ENCODE assay signal across 11 mouse cellular contexts in the genomic region with DNA sequence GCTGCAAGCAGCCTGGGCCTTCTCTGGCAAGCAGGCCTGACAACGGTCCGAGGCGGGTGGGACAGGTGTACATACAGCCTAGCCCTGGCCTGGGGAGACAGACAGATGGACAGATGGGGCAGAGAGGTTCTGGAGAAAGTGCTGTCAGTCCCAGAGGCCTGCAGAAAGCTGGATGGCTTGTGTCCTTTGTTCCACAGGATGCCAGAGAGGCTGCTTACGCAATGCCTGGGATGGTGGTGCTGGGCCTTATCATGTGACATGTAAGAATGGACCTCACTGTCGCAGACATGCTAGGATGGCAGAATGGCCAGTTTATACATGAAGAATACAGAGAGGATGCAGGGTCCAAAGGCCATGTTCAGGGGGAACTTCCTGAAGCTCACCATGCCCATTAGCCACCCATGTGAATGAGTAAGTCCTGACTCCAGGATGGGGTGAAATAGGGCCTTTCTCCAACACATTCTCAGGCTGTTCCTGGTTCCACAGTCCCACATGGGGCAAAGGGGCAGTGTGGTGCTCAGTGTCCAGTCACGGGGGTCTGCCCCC. TPM values are rescaled to one million over a fixed set of nuclear protein-coding genes. Genes with fewer than 3 reads are reported as not detected.
DNase-seq lines count a peak whose midpoint lies in the region; ATAC-seq lines count a peak whose summit lies in the region.
"Had no signal": no experiment of that assay in that cellular context is flagged by ENCODE, and none has a peak within 500 bp of the region (broad histone marks: within the 10 kb centered on the region; RNA-seq: fewer than 3 reads in every experiment).

No protein-coding gene starts in this region.

- no peak overlapping the region for H3K27ac ChIP-seq in heart, embryonic 12.5 days (ENCODE audit: poor library complexity, severe bottlenecking)
- H3K27ac ChIP-seq in neural tube, embryonic 12.5 days = no peak overlapping the region
- H3K27ac ChIP-seq in limb, embryonic 10.5 days = 0 out of 2 replicates have a peak overlapping the region, but pooled peaks have one; percentile 20

- peaks cover 21% of the 10 kb centered on the region for H3K4me1 ChIP-seq in heart, embryonic 12.5 days (replicated peaks)
- H3K4me1 ChIP-seq in neural tube, embryonic 12.5 days = peaks cover 38% of the 10 kb centered on the region
- peaks cover 27% of the 10 kb centered on the region for H3K4me1 ChIP-seq in limb, embryonic 10.5 days

- no peak overlapping the region for H3K4me2 ChIP-seq in heart, embryonic 12.5 days
- 0 out of 2 replicates have a peak overlapping the region, but pooled peaks have one; percentile 5 for H3K4me2 ChIP-seq in neural tube, embryonic 12.5 days (replicated peaks)
- H3K4me2 ChIP-seq: liver, embryonic 11.5 days had no signal

- peak; percentile 42 to 55 for DNase-seq in heart, adult 18-20 months
- DNase-seq in neural tube, embryonic 10.5 days (ENCODE audit: extremely low spot score, low spot score) = no peak
- DNase-seq in limb, embryonic 10.5 days (ENCODE audit: low spot score) = no peak
- DNase-seq in thymus, adult 18-20 months = no peak
- no peak for DNase-seq in retina, embryonic 14.5 days (ENCODE audit: low spot score)
- DNase-seq in left cerebral cortex, postnatal 4 days = no peak
- DNase-seq: embryo, embryonic 11 days; gastrocnemius, postnatal 14 days had no signal

- 78% methylated on average over 6 of the region's 6 CpGs for WGBS in heart, embryonic 12.5 days
- 80% methylated on average over 6 of the region's 6 CpGs for WGBS in neural tube, embryonic 12.5 days
- 81% methylated on average over 6 of the region's 6 CpGs for WGBS in limb, embryonic 10.5 days

- intact Hi-C loops in left cerebral cortex, postnatal 4 days (cut with DNase I) = no loop called here

- H3K9ac ChIP-seq in heart, embryonic 12.5 days = no peak overlapping the region; the same call in 1 of the 2 replicates
- peak overlapping the region; percentile 33; the same call in 1 of the 2 replicates for H3K9ac ChIP-seq in neural tube, embryonic 12.5 days

- ATAC-seq in heart, embryonic 12.5 days (ENCODE audit: insufficient number of reproducible peaks, low FRiP score) = no peak
- no peak for ATAC-seq in neural tube, embryonic 12.5 days (ENCODE audit: low FRiP score, low read depth)

- no peaks in the 10 kb centered on the region for H3K27me3 ChIP-seq in heart, embryonic 12.5 days (replicated peaks)
- no peaks in the 10 kb centered on the region for H3K27me3 ChIP-seq in neural tube, embryonic 12.5 days (replicated peaks)
- H3K27me3 ChIP-seq in limb, embryonic 10.5 days (ENCODE audit: low read depth, poor library complexity, severe bottlenecking) = 0 out of 2 replicates have a peak, but pooled peaks cover 6% of the 10 kb centered on the region

- no peak overlapping the region for H3K4me3 ChIP-seq in heart, embryonic 12.5 days
- H3K4me3 ChIP-seq in neural tube, embryonic 12.5 days = no peak overlapping the region
- no peak overlapping the region for H3K4me3 ChIP-seq in limb, embryonic 10.5 days

- peaks cover 11% of the 10 kb centered on the region for H3K36me3 ChIP-seq in heart, embryonic 12.5 days
- H3K36me3 ChIP-seq in neural tube, embryonic 12.5 days = no peaks in the 10 kb centered on the region; the same call in 1 of the 2 replicates
- H3K36me3 ChIP-seq in limb, embryonic 10.5 days = no peaks in the 10 kb centered on the region

- H3K9me3 ChIP-seq in heart, embryonic 12.5 days (replicated peaks) = no peaks in the 10 kb centered on the region
- H3K9me3 ChIP-seq in neural tube, embryonic 12.5 days = no peaks in the 10 kb centered on the region
- no peaks in the 10 kb centered on the region for H3K9me3 ChIP-seq in limb, embryonic 10.5 days (replicated peaks)

RNA-seq across cellular contexts. Expression of a gene that starts 4.9 kb away (rescaled TPM):
- 1 to 10 TPM; 3.1 to 5.5 TPM for total RNA-seq in heart, adult 18-20 months (2021)
- 5.6 and 6.8 TPM in 2 replicates for polyA plus RNA-seq in heart, embryonic 12.5 days (2016; fragmentation: Nextera tagmentation; extraction: Ambion mirVana)
- polyA plus RNA-seq in neural tube, embryonic 12.5 days (2016; fragmentation: Nextera tagmentation; extraction: Ambion mirVana) = 12.9 and 13.6 TPM in 2 replicates
- 7.0 and 8.0 TPM in 2 replicates for polyA plus RNA-seq in limb, embryonic 10.5 days (2016; fragmentation: Nextera tagmentation; extraction: Ambion mirVana)
- 10 to 100 TPM; 16.3 to 19.6 TPM for total RNA-seq in left cerebral cortex, postnatal 4 days (2021)

RNA-seq across cellular contexts. Expression of a gene that starts 51.5 kb away (rescaled TPM):
- 1 to 10 TPM; 6.0 to 6.1 TPM for total RNA-seq in heart, adult 18-20 months (2021)
- polyA plus RNA-seq in heart, embryonic 12.5 days (2016; fragmentation: Nextera tagmentation; extraction: Ambion mirVana) = 0.06 and 0.65 TPM in 2 replicates
- 0.29 and 1.0 TPM in 2 replicates for polyA plus RNA-seq in neural tube, embryonic 12.5 days (2016; fragmentation: Nextera tagmentation; extraction: Ambion mirVana)
- 0.26 and 0.36 TPM in 2 replicates for polyA plus RNA-seq in limb, embryonic 10.5 days (2016; fragmentation: Nextera tagmentation; extraction: Ambion mirVana)
- 1 to 10 TPM; 1.3 to 1.8 TPM for total RNA-seq in left cerebral cortex, postnatal 4 days (2021)

Comparison
In these comparisons a context has a peak if more than half of its experiments do, and no peak if none do; other contexts are left out.
1. DNase-seq: peak in heart, adult 18-20 months (2 of 2); none in neural tube, embryonic 10.5 days (single experiment), limb, embryonic 10.5 days (single experiment), thymus, adult 18-20 months (0 of 2), retina, embryonic 14.5 days (single experiment) and left cerebral cortex, postnatal 4 days (single experiment).